Comparison of ENCODE assay signal across 9 mouse cellular contexts in genomic region chr5:144753041-144753440, GRCm38 (mm10). TPM values are rescaled to one million over a fixed set of nuclear protein-coding genes. Genes with fewer than 3 reads are reported as not detected.
A peak's percentile ranks its signal among the peaks of the same experiment; 100 is the strongest.
DNase-seq lines count a peak whose midpoint lies in the region; ATAC-seq and TF ChIP-seq lines count a peak whose summit lies in the region.
"Had no signal": no experiment of that assay in that cellular context is flagged by ENCODE, and none has a peak within 500 bp of the region (broad histone marks: within the 10 kb centered on the region; RNA-seq: fewer than 3 reads in every experiment).

No protein-coding gene starts in this region.

- H3K4me1 ChIP-seq in hindbrain, embryonic 11.5 days (replicated peaks; ENCODE audit: control insufficient read depth, insufficient read depth, low read length), result no peaks in the 10 kb centered on the region
- no peaks in the 10 kb centered on the region; the same call in 1 of the 2 replicates for H3K4me1 ChIP-seq in hindbrain, embryonic 16.5 days (ENCODE audit: control insufficient read depth, insufficient read depth, low read depth, low read length)
- peaks cover 42% of the 10 kb centered on the region for H3K4me1 ChIP-seq in E14TG2a.4 (replicated peaks; ENCODE audit: low read depth, low read length)
- H3K4me1 ChIP-seq in forebrain, embryonic 13.5 days, result peaks cover 8% of the 10 kb centered on the region; the same call in 1 of the 2 replicates

- peak; percentile 56 for DNase-seq in hindbrain, embryonic 11.5 days (ENCODE audit: low spot score)
- DNase-seq in cerebellum, adult 8-10 months, result peak; percentile 65
- peak; percentile 72 for DNase-seq in induced T-regulatory cell, adult 2 months (ENCODE audit: low read depth)
- DNase-seq in left cerebral cortex, postnatal 25 days (ENCODE audit: low spot score in 2 of 2), result peak; percentile 80 to 93
- DNase-seq in retina, adult 2 months (ENCODE audit: low read depth, low spot score), result peak; percentile 62

- WGBS in hindbrain, embryonic 11.5 days, result 69% methylated on average over 7 of the region's 7 CpGs
- 69% methylated on average over 7 of the region's 7 CpGs for WGBS in hindbrain, embryonic 16.5 days
- WGBS in forebrain, embryonic 13.5 days, result 68% methylated on average over 7 of the region's 7 CpGs

- H3K4me3 ChIP-seq in hindbrain, embryonic 11.5 days (ENCODE audit: low read depth, low read length), result no peak overlapping the region
- H3K4me3 ChIP-seq in hindbrain, embryonic 16.5 days (ENCODE audit: low read length), result no peak overlapping the region
- H3K4me3 ChIP-seq in E14TG2a.4 (replicated peaks; ENCODE audit: low read length), result no peak overlapping the region
- no peak overlapping the region for H3K4me3 ChIP-seq in forebrain, embryonic 13.5 days
- H3K4me3 ChIP-seq: embryonic facial prominence, embryonic 12.5 days had no signal

- H3K9ac ChIP-seq in hindbrain, embryonic 11.5 days (ENCODE audit: low read depth, low read length), result no peak overlapping the region
- H3K9ac ChIP-seq in hindbrain, embryonic 16.5 days (ENCODE audit: low read depth, low read length), result no peak overlapping the region
- no peak overlapping the region for H3K9ac ChIP-seq in forebrain, embryonic 13.5 days
- H3K9ac ChIP-seq: embryonic facial prominence, embryonic 12.5 days had no signal

- H3K4me2 ChIP-seq in hindbrain, embryonic 11.5 days (replicated peaks; ENCODE audit: low read depth, low read length), result no peak overlapping the region
- no peak overlapping the region for H3K4me2 ChIP-seq in hindbrain, embryonic 16.5 days (ENCODE audit: low read length)
- no peak overlapping the region for H3K4me2 ChIP-seq in forebrain, embryonic 13.5 days
- H3K4me2 ChIP-seq: embryonic facial prominence, embryonic 12.5 days had no signal

- TF ChIP-seq CTCF in E14TG2a.4 (conservative IDR thresholded peaks at IDR 0.05; ENCODE audit: low read length), result peak; percentile 52

- intact Hi-C loops in left cerebral cortex, postnatal 25 days (cut with DNase I), result no loop called here

- no peaks in the 10 kb centered on the region for H3K9me3 ChIP-seq in hindbrain, embryonic 11.5 days (ENCODE audit: control insufficient read depth, low read length)
- H3K9me3 ChIP-seq in hindbrain, embryonic 16.5 days (ENCODE audit: control insufficient read depth, low read length), result no peaks in the 10 kb centered on the region
- H3K9me3 ChIP-seq in E14TG2a.4 (ENCODE audit: low read length), result no peaks in the 10 kb centered on the region
- no peaks in the 10 kb centered on the region for H3K9me3 ChIP-seq in forebrain, embryonic 13.5 days (replicated peaks)
- H3K9me3 ChIP-seq: embryonic facial prominence, embryonic 12.5 days had no signal

- no peak for ATAC-seq in hindbrain, embryonic 11.5 days (ENCODE audit: low FRiP score)
- ATAC-seq in hindbrain, embryonic 16.5 days, result no peak
- ATAC-seq in forebrain, embryonic 13.5 days, result no peak

- no peaks in the 10 kb centered on the region for H3K27me3 ChIP-seq in hindbrain, embryonic 11.5 days (ENCODE audit: control insufficient read depth, insufficient read depth, low read length)
- no peaks in the 10 kb centered on the region for H3K27me3 ChIP-seq in hindbrain, embryonic 16.5 days (replicated peaks; ENCODE audit: control insufficient read depth, insufficient read depth, low read length)
- H3K27me3 ChIP-seq in E14TG2a.4 (ENCODE audit: insufficient read depth, low read length), result peaks cover 6% of the 10 kb centered on the region; the same call in 1 of the 2 replicates
- no peaks in the 10 kb centered on the region for H3K27me3 ChIP-seq in forebrain, embryonic 13.5 days
- H3K27me3 ChIP-seq: embryonic facial prominence, embryonic 12.5 days had no signal

- H3K36me3 ChIP-seq in hindbrain, embryonic 11.5 days (ENCODE audit: control insufficient read depth, insufficient read depth, low read length), result no peaks in the 10 kb centered on the region; the same call in 1 of the 2 replicates
- H3K36me3 ChIP-seq in hindbrain, embryonic 16.5 days (ENCODE audit: control insufficient read depth, insufficient read depth, low read length), result peaks cover 25% of the 10 kb centered on the region
- H3K36me3 ChIP-seq in E14TG2a.4 (ENCODE audit: insufficient read depth, low read length), result no peaks in the 10 kb centered on the region
- peaks cover 19% of the 10 kb centered on the region; the same call in 1 of the 2 replicates for H3K36me3 ChIP-seq in forebrain, embryonic 13.5 days (ENCODE audit: poor library complexity, severe bottlenecking)
- H3K36me3 ChIP-seq: embryonic facial prominence, embryonic 12.5 days had no signal

- no peak overlapping the region for H3K27ac ChIP-seq in hindbrain, embryonic 11.5 days (ENCODE audit: low read depth, low read length)
- H3K27ac ChIP-seq in hindbrain, embryonic 16.5 days (ENCODE audit: low read depth, low read length), result no peak overlapping the region
- H3K27ac ChIP-seq in forebrain, embryonic 13.5 days, result no peak overlapping the region
- H3K27ac ChIP-seq: embryonic facial prominence, embryonic 12.5 days had no signal

RNA-seq across cellular contexts. Expression of gene Tmem130, which starts 8.6 kb away (rescaled TPM):
- polyA plus RNA-seq in hindbrain, embryonic 11.5 days (2014; fragmentation: Nextera tagmentation; extraction: Ambion mirVana), result 20.1 and 22.9 TPM in 2 replicates
- polyA plus RNA-seq in hindbrain, embryonic 16.5 days (2015; fragmentation: Nextera tagmentation; extraction: Ambion mirVana), result 499 and 500 TPM in 2 replicates
- total RNA-seq in left cerebral cortex, postnatal 25 days (2021), result 100 to 1,000 TPM; 174 to 185 TPM
- 79.2 and 94.8 TPM in 2 replicates for polyA plus RNA-seq in forebrain, embryonic 13.5 days (2015; fragmentation: Nextera tagmentation; extraction: Ambion mirVana)

RNA-seq across cellular contexts. Expression of gene Trrap, which starts 14.5 kb away (rescaled TPM):
- polyA plus RNA-seq in hindbrain, embryonic 11.5 days (2014; fragmentation: Nextera tagmentation; extraction: Ambion mirVana), result 84.0 and 102 TPM in 2 replicates
- 60.3 and 65.5 TPM in 2 replicates for polyA plus RNA-seq in hindbrain, embryonic 16.5 days (2015; fragmentation: Nextera tagmentation; extraction: Ambion mirVana)
- 100 to 1,000 TPM; 154 to 169 TPM for total RNA-seq in left cerebral cortex, postnatal 25 days (2021)
- 80.9 and 82.1 TPM in 2 replicates for polyA plus RNA-seq in forebrain, embryonic 13.5 days (2015; fragmentation: Nextera tagmentation; extraction: Ambion mirVana)
